Mouse (Mus musculus): ENCODE results near the gene Mrpl55.

DNA sequence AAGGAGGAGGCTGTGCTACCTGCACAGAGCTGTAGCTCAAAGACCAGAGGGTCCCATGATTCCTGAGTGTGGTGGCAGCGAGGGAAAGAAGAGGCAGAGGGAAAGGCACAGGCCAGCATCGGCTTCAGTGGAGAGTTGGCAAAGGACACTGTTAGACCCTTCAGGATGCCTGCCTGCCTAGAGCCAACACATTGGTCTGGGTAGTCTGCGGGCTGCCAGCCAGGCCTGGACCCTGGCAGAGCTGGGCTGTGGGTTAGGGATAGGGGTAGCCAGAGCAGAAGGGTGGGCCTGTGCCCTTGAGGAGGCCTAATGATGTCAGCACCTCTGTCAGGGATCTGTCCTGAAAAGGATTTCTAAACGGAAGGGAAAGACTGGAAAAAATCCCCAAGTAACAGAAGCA is 37.5 kb downstream of the Mrpl55 start:
- TF ChIP-seq CTCF (IDR thresholded peaks at IDR 0.05; ENCODE audit: extremely low read depth, insufficient read depth, low read length) (no peak), POLR2A (IDR thresholded peaks at IDR 0.05; ENCODE audit: extremely low read depth, insufficient read depth, low read length) (no peak)

All from cortical plate, adult 2 months (tissue).